Mouse (Mus musculus) MEL-GATA-1-ER (cell line): ENCODE data around the gene Btbd16.
A peak's percentile ranks its signal among the peaks of the same experiment; 100 is the strongest.

ENCODE experiments used
- DNase-seq: peaks from one replicate; pipeline ENCODE4 v3.0.0-alpha.2; 2012; ENCODE audit warnings: low read depth; ENCODE audit errors: extremely low read depth

The Btbd16 gene

GRCm38 (mm10) chr7:130768151-130768550 lies 5.7 kb upstream of the Btbd16 start:
- DNase-seq, result no peak

GRCm38 (mm10) chr7:130770707-130771106 lies 3.2 kb upstream of the Btbd16 start:
- DNase-seq, result peak; percentile 50

GRCm38 (mm10) chr7:130773171-130773830 lies 568 bp upstream of the Btbd16 start:
- peak; percentile 32 for DNase-seq

GRCm38 (mm10) chr7:130780866-130781419 lies 7.1 kb downstream of the Btbd16 start:
- no peak for DNase-seq

GRCm38 (mm10) chr7:130782501-130783050 lies 8.7 kb downstream of the Btbd16 start:
- no peak for DNase-seq

- no peak for DNase-seq
These were observed 12.2 kb downstream of the Btbd16 start for GRCm38 (mm10) chr7:130785923-130786575.

- DNase-seq, result no peak
These were observed 12.8 kb downstream of the Btbd16 start for GRCm38 (mm10) chr7:130786708-130787107.

- no peak for DNase-seq
These were observed 13.7 kb downstream of the Btbd16 start for GRCm38 (mm10) chr7:130787537-130787936.

DNA sequence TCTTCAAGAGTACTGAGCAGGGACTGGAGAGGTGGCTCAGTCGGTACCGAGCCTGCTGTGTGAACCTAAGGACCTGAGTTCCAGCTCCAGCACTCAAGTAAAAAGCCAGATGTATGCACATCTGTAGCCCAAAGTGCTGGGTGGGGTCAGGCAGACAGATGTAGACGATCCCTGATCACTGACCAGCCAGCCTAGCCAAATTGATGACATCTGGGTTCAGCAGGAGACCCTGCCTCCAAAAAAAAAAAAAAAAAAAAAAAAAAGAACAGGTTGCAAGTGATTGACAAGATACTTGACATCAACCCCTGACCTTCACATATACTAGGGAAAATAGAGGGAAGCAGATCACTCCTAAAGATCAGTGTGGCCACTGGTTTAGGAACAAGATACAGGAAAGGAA lies 15.1 kb downstream of the Btbd16 start:
- no peak for DNase-seq

- no peak for DNase-seq
These were observed 15.6 kb downstream of the Btbd16 start for GRCm38 (mm10) chr7:130789456-130789855.

DNA sequence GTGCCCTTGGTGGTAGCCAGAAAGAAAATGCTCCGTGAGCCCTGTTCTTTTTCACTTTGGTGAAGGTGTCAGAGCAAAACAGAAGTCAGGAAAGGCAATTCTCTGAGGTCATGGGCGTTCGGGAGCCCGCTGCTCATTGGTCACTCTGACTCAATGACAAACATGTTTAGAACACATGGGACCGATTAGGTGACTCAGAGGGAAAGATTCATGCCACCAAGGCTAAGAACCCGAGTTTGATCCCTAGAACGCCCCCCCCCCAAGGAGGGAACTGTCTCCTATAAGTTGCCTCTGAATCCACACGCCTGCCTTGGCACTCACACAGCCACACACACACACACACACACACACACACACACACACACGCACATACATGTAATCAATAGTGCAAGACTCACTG lies 19.8 kb downstream of the Btbd16 start:
- DNase-seq, result no peak

DNA sequence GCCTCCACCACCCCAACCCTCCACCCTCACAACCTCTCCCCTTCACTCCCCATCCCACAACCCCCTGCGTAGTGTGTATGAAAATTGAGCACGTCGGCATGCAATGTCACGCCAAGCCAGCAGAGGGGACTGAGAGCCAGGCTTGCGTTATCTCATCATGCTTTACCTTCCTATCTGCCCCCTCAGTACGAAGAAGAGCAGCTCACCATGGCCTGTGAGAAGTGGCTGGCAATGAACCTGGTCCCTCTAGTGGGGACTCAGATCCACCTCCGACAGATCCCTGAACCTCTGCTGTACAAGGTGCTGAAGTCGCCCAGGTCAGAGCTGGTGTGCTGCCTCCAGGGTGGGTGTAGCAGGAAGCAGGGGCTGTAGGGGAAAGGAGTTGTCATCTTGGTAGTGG lies 22.9 kb downstream of the Btbd16 start:
- DNase-seq, result no peak

DNA sequence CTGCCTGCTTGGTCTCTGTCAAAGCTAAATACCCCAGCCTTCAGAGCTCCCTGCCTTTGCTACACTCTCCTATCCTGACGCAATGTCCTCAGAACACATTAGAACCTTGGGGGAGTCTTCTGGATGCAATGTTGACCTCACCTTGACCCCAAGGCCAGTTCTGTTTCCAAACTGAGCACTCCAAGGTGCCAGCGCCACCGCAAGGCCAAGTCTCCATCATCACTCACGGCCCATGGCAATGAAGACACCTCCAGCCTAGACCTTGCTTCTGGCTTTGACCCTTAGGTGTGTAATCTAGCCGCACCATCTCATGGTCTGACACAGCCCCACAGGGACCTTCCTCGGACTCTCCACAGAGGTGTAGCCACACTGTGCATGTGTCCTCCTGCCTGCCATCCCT lies 23.7 kb downstream of the Btbd16 start:
- DNase-seq, result no peak

DNA sequence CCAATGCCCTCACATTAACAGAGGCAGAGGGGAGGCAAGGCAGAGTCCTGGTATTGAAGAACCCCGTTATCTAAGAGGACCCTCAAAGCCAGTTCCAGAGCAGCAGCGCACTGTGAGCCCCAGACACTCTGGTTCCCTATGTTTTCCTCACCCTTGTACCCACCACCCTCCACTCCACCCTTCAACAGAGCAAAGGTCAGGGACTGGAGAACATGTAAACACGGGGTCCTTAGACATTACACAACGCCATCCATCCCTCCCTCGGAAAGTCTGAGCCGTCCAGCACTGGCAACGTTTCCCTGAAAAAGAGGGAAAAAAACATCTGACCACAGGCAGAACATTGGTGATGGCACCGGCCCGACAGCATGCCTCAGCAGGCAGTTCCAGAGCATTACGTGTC lies 25.5 kb downstream of the Btbd16 start:
- no peak for DNase-seq

- no peak for DNase-seq
These were observed 26.8 kb downstream of the Btbd16 start for GRCm38 (mm10) chr7:130800681-130801080.

- no peak for DNase-seq
These were observed 27.9 kb downstream of the Btbd16 start for GRCm38 (mm10) chr7:130801811-130802210.

DNA sequence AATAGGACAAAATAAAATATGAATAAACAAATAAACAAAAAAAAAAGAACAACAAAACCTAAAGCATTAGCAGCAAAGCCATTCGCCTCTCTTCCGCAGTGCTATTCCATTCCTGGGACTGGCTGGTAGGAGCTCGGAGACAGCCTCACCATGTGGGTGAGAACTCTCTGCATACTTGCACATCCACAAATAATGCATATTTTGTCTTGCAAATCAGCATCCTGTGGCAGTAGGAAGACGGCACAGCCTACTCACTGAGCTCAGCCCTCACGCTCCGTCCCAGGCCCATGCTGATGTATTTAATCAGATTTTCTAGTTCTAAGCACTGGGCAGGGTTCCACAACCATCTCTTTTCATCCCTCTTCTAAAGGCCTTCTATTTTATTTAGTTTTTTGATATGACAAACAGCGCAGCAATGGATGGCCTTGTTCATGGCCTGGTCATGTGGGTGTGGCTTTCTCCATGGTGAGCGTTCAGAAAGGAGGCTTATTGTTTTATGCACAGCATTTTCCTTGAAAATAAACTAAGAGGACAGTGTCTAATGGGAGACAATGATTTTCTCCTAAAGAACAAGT lies 29.5 kb downstream of the Btbd16 start:
- no peak for DNase-seq

GRCm38 (mm10) chr7:130804991-130805390 lies 31.1 kb downstream of the Btbd16 start:
- no peak for DNase-seq

DNA sequence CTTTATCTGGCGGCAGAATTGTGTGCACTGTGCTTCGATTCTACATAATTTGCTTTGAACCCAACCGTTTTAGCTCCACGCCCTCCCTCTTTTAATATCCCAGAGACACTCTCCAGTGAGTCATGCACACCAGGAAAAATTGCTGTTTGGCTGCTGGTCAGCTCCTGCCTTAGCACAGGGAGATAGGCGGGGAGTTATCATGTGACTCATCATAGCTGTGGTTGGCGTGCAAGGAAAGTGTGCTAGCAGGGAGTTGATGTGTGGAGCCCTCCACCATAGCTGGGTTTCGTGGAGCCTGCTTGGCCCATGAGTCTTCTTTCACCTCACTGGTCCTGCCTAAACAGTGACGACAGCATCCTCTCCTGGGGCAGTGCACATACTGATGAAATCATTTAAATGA lies 33.9 kb downstream of the Btbd16 start:
- no peak for DNase-seq

GRCm38 (mm10) chr7:130808694-130809093 lies 34.8 kb downstream of the Btbd16 start:
- no peak for DNase-seq

DNA sequence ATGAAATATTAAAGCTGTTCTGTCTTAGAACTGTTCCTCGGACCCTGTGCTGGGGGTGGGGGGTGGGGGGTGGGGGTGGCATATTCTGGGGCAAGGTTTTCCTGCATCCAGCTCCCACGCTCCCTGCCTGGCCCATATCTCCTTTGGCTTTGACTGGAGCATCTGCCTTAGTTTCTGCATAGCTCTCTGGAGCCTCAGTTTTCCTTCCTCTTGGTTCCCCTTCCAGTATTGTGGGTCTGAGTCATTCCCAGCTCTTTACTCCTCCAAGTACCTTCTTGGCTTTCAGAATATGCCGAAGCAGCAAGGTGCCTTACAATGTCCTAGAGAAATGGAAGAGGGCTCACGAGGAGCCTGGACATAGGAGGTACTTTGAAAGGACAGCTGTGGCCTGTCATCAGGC lies 36.4 kb downstream of the Btbd16 start:
- DNase-seq, result no peak

- DNase-seq, result no peak
These were observed 38.5 kb downstream of the Btbd16 start for GRCm38 (mm10) chr7:130812407-130812806.
